Mouse (Mus musculus): ENCODE measurements around the gene Acsl6. TPM values are rescaled to one million over a fixed set of nuclear protein-coding genes. Genes with fewer than 3 reads are reported as not detected.

Acsl6 gene
- polyA plus RNA-seq (2017; shearing (Covaris generic)), result not detected

DNA sequence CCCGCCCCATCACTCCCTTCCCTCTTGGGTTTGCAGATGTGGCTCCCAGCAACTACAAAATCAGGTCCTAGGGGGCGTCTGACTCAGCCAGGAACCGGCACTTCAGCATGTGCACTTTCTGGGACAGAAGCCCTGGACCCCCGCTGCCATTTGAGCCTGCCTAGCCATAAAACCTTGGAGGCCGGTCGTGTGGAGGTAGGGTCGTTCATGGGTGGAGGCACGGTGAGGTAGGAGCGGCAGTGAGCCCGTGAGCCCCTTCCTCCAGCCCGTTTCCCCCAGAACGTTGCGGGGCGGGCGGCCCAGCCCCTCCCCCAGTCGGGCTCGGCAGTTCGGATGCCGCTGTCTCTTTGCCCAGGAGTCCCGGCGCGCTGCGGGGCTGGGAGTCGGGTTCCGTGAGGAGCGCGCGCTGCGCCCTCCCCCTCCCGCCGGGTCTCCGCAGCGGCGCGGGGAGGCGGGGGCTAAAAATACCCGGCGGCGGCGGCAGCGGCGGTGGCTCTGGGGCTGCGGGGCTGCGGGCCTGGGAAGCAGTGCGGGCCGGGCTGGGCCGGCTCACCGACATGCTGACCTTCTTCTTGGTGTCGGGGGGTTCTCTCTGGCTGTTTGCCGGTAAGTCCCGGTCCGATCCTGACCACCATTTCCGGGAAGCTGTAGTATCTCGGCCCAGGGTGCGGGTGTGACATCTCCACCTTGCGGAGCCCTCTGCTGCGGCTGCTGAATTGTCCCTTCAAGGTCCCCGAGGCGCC lies at the start of gene Acsl6:
Gene Acsl6, plus strand, starts transcription at position 71 of the 743 bp plus-strand sequence.

DNA sequence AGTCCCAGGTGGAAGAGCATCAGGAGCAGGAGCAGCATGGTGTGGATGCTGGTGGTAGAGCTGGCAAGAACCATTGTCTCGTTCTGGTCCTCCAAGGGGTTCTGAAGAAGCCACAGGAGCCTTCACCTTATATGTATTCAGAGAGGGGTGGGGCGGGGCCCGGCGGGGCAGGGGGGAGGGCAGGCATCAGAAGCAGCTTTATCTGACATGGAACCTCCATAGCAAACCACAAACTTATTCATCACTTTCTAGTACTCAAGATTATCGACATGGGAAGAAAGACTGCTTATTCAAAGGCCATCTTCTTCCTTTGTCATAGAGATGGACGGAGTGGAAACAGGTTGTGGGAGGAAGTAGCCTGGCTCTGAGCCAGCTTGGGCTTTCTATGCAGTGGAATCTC lies 36.4 kb upstream of the Acsl6 start, which contains the start of gene Il3:
Gene Il3, minus strand, starts transcription at position 101 of the 400 bp plus-strand sequence.

Other genes starting within 250 kb of the Acsl6 start
- gene Pdlim4, start 234.8 kb upstream of the Acsl6 start, polyA plus RNA-seq (2017; shearing (Covaris generic)), result 1.7 TPM
- 0.29 TPM for gene P4ha2, start 203.7 kb upstream of the Acsl6 start, polyA plus RNA-seq (2017; shearing (Covaris generic))
- 0.62 TPM for gene Csf2, start 54.1 kb upstream of the Acsl6 start, polyA plus RNA-seq (2017; shearing (Covaris generic))
- not detected for gene Il3, start 36.5 kb upstream of the Acsl6 start, polyA plus RNA-seq (2017; shearing (Covaris generic))
- gene Meikin, start 66.9 kb downstream of the Acsl6 start, polyA plus RNA-seq (2017; shearing (Covaris generic)), result not detected
- 10.7 TPM for gene Fnip1, start 134.4 kb downstream of the Acsl6 start, polyA plus RNA-seq (2017; shearing (Covaris generic))
- 312 TPM for gene Rapgef6, start 219.0 kb downstream of the Acsl6 start, polyA plus RNA-seq (2017; shearing (Covaris generic))

Measured in inflammation-experienced regulatory T-cells, adult 16 weeks (primary cell).